Mouse (Mus musculus) MEL (cell line): Measurements from ENCODE around the gene Loxl3. TPM values are rescaled to one million over a fixed set of nuclear protein-coding genes. Genes with fewer than 3 reads are reported as not detected.

ENCODE experiments used
- DNase-seq: peaks from one replicate; pipeline ENCODE4 v3.0.0; 2011; ENCODE audit warnings: low read depth, low spot score
- H3K27ac ChIP-seq: 2 replicates; pipeline ENCODE4 v1.5.1; 2012; ENCODE audit warnings: low read depth, mild to moderate bottlenecking, control low read depth, low read length, moderate library complexity; ENCODE audit not compliant: control insufficient read depth
- H3K27me3 ChIP-seq, 2 experiments: fragments of 150-350 bp in 1 of 2; sonication (generic) in 1 of 2; 2 replicates each; pipeline ENCODE4 v1.6.1; 2012; ENCODE audit warnings: low read length in 2 of 2, mild to moderate bottlenecking in 2 of 2, improper control_type of control experiment in 1 of 2, moderate library complexity in 1 of 2; ENCODE audit not compliant: insufficient read depth in 2 of 2, control insufficient read depth in 1 of 2
- H3K36me3 ChIP-seq, 2 experiments: 2 replicates each; pipeline ENCODE4 v1.6.1; 2012 to 2014; ENCODE audit warnings: low read length in 2 of 2, improper control_type of control experiment in 1 of 2, inconsistent platforms in 1 of 2, mild to moderate bottlenecking in 1 of 2; ENCODE audit not compliant: insufficient read depth in 2 of 2, control insufficient read depth in 1 of 2
- H3K4me1 ChIP-seq, 2 experiments: fragments of 150-350 bp in 1 of 2; sonication (generic) in 1 of 2; 2 replicates each; pipeline ENCODE4 v1.6.1; 2012; ENCODE audit warnings: low read length in 2 of 2, improper control_type of control experiment in 1 of 2, mild to moderate bottlenecking in 1 of 2; ENCODE audit not compliant: insufficient read depth in 2 of 2, control insufficient read depth in 1 of 2
- H3K4me3 ChIP-seq, 2 experiments: fragments of 150-350 bp in 1 of 2; sonication (generic) in 1 of 2; 2 replicates each; pipeline ENCODE4 v1.5.1; 2012; ENCODE audit warnings: low read depth in 2 of 2, low read length in 2 of 2, mild to moderate bottlenecking in 2 of 2, moderate library complexity in 2 of 2, control low read depth in 1 of 2, improper control_type of control experiment in 1 of 2; ENCODE audit not compliant: control insufficient read depth in 1 of 2, insufficient read depth in 1 of 2
- H3K79me2 ChIP-seq: 2 replicates; pipeline ENCODE4 v1.6.1; 2012; ENCODE audit warnings: mild to moderate bottlenecking, low read length, moderate library complexity; ENCODE audit not compliant: control insufficient read depth, poor library complexity, insufficient read depth
- H3K9ac ChIP-seq: 2 replicates; pipeline ENCODE4 v1.6.1; 2012; ENCODE audit warnings: low read depth, mild to moderate bottlenecking, control low read depth, low read length, moderate library complexity; ENCODE audit not compliant: control insufficient read depth, poor library complexity, severe bottlenecking
- H3K9me3 ChIP-seq: fragments of 150-350 bp; sonication (generic); replicated peaks from 2 replicates; pipeline ENCODE4 v1.6.1; 2012; ENCODE audit warnings: mild to moderate bottlenecking, low read length, improper control_type of control experiment, moderate library complexity; ENCODE audit not compliant: insufficient read depth
- CHD1 ChIP-seq: IDR thresholded peaks from 2 replicates; pipeline ENCODE4 v1.6.1; 2012; ENCODE audit warnings: low read depth, mild to moderate bottlenecking, inconsistent platforms, low read length, improper control_type of control experiment
- CTCF ChIP-seq, 3 experiments: IDR thresholded peaks in 2 of 3; conservative IDR thresholded peaks in 1 of 3; 2 replicates each; pipeline ENCODE4 v1.5.1; 2011 to 2012; ENCODE audit warnings: low read length in 3 of 3, low read depth in 2 of 3, mild to moderate bottlenecking in 2 of 3, improper control_type of control experiment in 1 of 3, inconsistent platforms in 1 of 3, mixed read lengths in 1 of 3, moderate library complexity in 1 of 3; ENCODE audit not compliant: control insufficient read depth in 1 of 3, insufficient read depth in 1 of 3, poor library complexity in 1 of 3, severe bottlenecking in 1 of 3
- ELF1 ChIP-seq: IDR thresholded peaks from 2 replicates; pipeline ENCODE4 v1.6.1; 2014; ENCODE audit warnings: low read depth, mild to moderate bottlenecking, inconsistent platforms, low read length, improper control_type of control experiment, moderate library complexity
- ETS1 ChIP-seq: IDR thresholded peaks from 2 replicates; pipeline ENCODE4 v1.6.1; 2012; ENCODE audit warnings: low read depth, mild to moderate bottlenecking, inconsistent platforms, low read length, improper control_type of control experiment, moderate library complexity
- HCFC1 ChIP-seq: IDR thresholded peaks from 2 replicates; pipeline ENCODE4 v1.6.1; 2012; ENCODE audit warnings: low read depth, mild to moderate bottlenecking, inconsistent platforms, low read length, improper control_type of control experiment, moderate library complexity
- JUND ChIP-seq: IDR thresholded peaks from 2 replicates; pipeline ENCODE4 v1.6.1; 2011; ENCODE audit warnings: low read depth, mild to moderate bottlenecking, improper control_type of control experiment, low read length
- MXI1 ChIP-seq: IDR thresholded peaks from 2 replicates; pipeline ENCODE4 v1.6.1; 2011; ENCODE audit warnings: mild to moderate bottlenecking, low read depth, low read length, improper control_type of control experiment
- MYB ChIP-seq: IDR thresholded peaks from 2 replicates; pipeline ENCODE4 v1.6.1; 2011; ENCODE audit warnings: mild to moderate bottlenecking, low read depth, low read length, improper control_type of control experiment
- MYC ChIP-seq: IDR thresholded peaks from 2 replicates; pipeline ENCODE4 v1.6.1; 2011; ENCODE audit warnings: low read depth, mild to moderate bottlenecking, low read length, improper control_type of control experiment, moderate library complexity
- NELFE ChIP-seq: IDR thresholded peaks from 2 replicates; pipeline ENCODE4 v1.6.1; 2011; ENCODE audit warnings: low read depth, low read length, improper control_type of control experiment
- NRF1 ChIP-seq: IDR thresholded peaks from 2 replicates; pipeline ENCODE4 v1.6.1; 2014; ENCODE audit warnings: low read depth, mild to moderate bottlenecking, inconsistent platforms, low read length, improper control_type of control experiment, moderate library complexity; ENCODE audit not compliant: poor library complexity, insufficient read depth, severe bottlenecking
- POLR2A ChIP-seq, 2 experiments: IDR thresholded peaks; 2 replicates each; pipeline ENCODE4 v1.6.1; 2011 to 2012; ENCODE audit warnings: low read length in 2 of 2, mild to moderate bottlenecking in 2 of 2, control low read depth in 1 of 2, improper control_type of control experiment in 1 of 2, low read depth in 1 of 2, moderate library complexity in 1 of 2; ENCODE audit not compliant: control insufficient read depth in 1 of 2, insufficient read depth in 1 of 2, poor library complexity in 1 of 2
- POLR2AphosphoS5 ChIP-seq: IDR thresholded peaks from 2 replicates; pipeline ENCODE4 v1.6.1; 2012; ENCODE audit warnings: low read depth, borderline replicate concordance, mild to moderate bottlenecking, inconsistent platforms, low read length, moderate library complexity, mixed read lengths
- SIN3A ChIP-seq: IDR thresholded peaks from 2 replicates; pipeline ENCODE4 v1.6.1; 2012; ENCODE audit warnings: low read length, improper control_type of control experiment, inconsistent platforms
- SMC3 ChIP-seq: IDR thresholded peaks from 2 replicates; pipeline ENCODE4 v1.6.1; 2011; ENCODE audit warnings: low read depth, low read length, improper control_type of control experiment
- TCF12 ChIP-seq: IDR thresholded peaks from 2 replicates; pipeline ENCODE4 v1.6.1; 2014; ENCODE audit warnings: low read depth, mild to moderate bottlenecking, inconsistent platforms, low read length, improper control_type of control experiment, moderate library complexity
- UBTF ChIP-seq: IDR thresholded peaks from 2 replicates; pipeline ENCODE4 v1.6.1; 2012; ENCODE audit warnings: low read depth, mild to moderate bottlenecking, inconsistent platforms, low read length, improper control_type of control experiment, moderate library complexity, borderline replicate concordance; ENCODE audit not compliant: insufficient read depth
- ZC3H11A ChIP-seq: IDR thresholded peaks from 2 replicates; pipeline ENCODE4 v1.6.1; 2012; ENCODE audit warnings: low read depth, mild to moderate bottlenecking, inconsistent platforms, low read length, improper control_type of control experiment
- ZNF384 ChIP-seq: IDR thresholded peaks from 2 replicates; pipeline ENCODE4 v1.6.1; 2012; ENCODE audit warnings: low read depth, mild to moderate bottlenecking, inconsistent platforms, low read length, improper control_type of control experiment
- polyA plus RNA-seq, 2 experiments: library from polyadenylated mRNA; stranded (reverse) in 1 of 2; unstranded in 1 of 2; fragments of >175 nt in 1 of 2; fragments of >200 nt in 1 of 2; gene quantifications; 2 replicates each; pipeline versions ENCODE4 v1.2.1 to v1.2.4; 2012; ENCODE audit warnings: low replicate concordance in 2 of 2, low read depth in 1 of 2; ENCODE audit not compliant: insufficient read length in 2 of 2, insufficient read depth in 1 of 2, missing spikeins in 1 of 2
- total RNA-seq: library from RNA; depleted of rRNA; stranded (reverse); fragments of 300-350 nt; gene quantifications from 2 replicates; pipeline ENCODE4 v1.2.3, GENCODE M21; 2012; rRNA removed

The Loxl3 gene
- total and polyA plus RNA-seq, 3 experiments, result 0.77 to 1.0 TPM; not detected in 1

- TF ChIP-seq ETS1 (peak; percentile 58; the same call in 1 of the 2 replicates), MXI1 (peak; percentile 92), POLR2A (IDR thresholded peaks at IDR 0.05; ENCODE audit: control insufficient read depth in 1 of 2, insufficient read depth in 1 of 2, low read depth in 1 of 2, low read length in 2 of 2, poor library complexity in 1 of 2) (peak in 1 of 2 experiments; percentile 81; a peak in 2 of 4 replicates), NRF1 (0 out of 2 replicates have a peak, but pooled peaks have one; percentile 30), ZNF384 (no peak), CTCF (IDR thresholded peaks at IDR 0.05 in 2 of 3, conservative IDR thresholded peaks at IDR 0.05 in 1 of 3; ENCODE audit: control insufficient read depth in 1 of 3, insufficient read depth in 1 of 3, low read depth in 2 of 3, low read length in 3 of 3, poor library complexity in 1 of 3, severe bottlenecking in 1 of 3) (peak; percentile 17 to 82 (median 31); a peak in 4 of 6 replicates), JUND (no peak), SIN3A (peak; percentile 97), NELFE (peak; percentile 52; the same call in 1 of the 2 replicates), ELF1 (peak; percentile 86), POLR2AphosphoS5 (no peak), CHD1 (no peak; the same call in 1 of the 2 replicates)
These were observed 67.3 kb downstream of the Loxl3 start, which contains the start of the genes Ccdc142 and Gm42688 (continued) for GRCm38 (mm10) chr6:83101316-83101687.

GRCm38 (mm10) chr6:83101688-83102556 lies 67.9 kb downstream of the Loxl3 start:
- Histone ChIP-seq H3K4me1 (peaks cover 0 to 7% of the 10 kb centered on the region in 2 experiments; a peak in 3 of 4 replicates), H3K9me3 (no peaks in the 10 kb centered on the region), H3K27ac (peak overlapping the region; percentile 63), H3K79me2 (peaks cover 12% of the 10 kb centered on the region), H3K9ac (peak overlapping the region; percentile 76), H3K4me3 (peak overlapping the region; percentile 66), H3K36me3 (peaks cover 1 to 8% of the 10 kb centered on the region in 2 experiments; a peak in 3 of 4 replicates), H3K27me3 (no peaks in the 10 kb centered on the region)
- TF ChIP-seq NRF1 (no peak), ZC3H11A (no peak), JUND (no peak), HCFC1 (0 out of 2 replicates have a peak, but pooled peaks have one; percentile 25), UBTF (peak; percentile 23; the same call in 1 of the 2 replicates), TCF12 (no peak), SMC3 (0 out of 2 replicates have a peak, but pooled peaks have one; percentile 15), POLR2A (IDR thresholded peaks at IDR 0.05; ENCODE audit: control insufficient read depth in 1 of 2, insufficient read depth in 1 of 2, low read depth in 1 of 2, low read length in 2 of 2, poor library complexity in 1 of 2) (peak in 1 of 2 experiments; percentile 19; a peak in 2 of 4 replicates), CTCF (IDR thresholded peaks at IDR 0.05 in 2 of 3, conservative IDR thresholded peaks at IDR 0.05 in 1 of 3; ENCODE audit: control insufficient read depth in 1 of 3, insufficient read depth in 1 of 3, low read depth in 2 of 3, low read length in 3 of 3, poor library complexity in 1 of 3, severe bottlenecking in 1 of 3) (peak in 2 of 3 experiments; percentile 26 to 49; a peak in 5 of 6 replicates), ETS1 (no peak), SIN3A (no peak; the same call in 1 of the 2 replicates), MXI1 (0 out of 2 replicates have a peak, but pooled peaks have one; percentile 3), MYC (no peak), MYB (no peak)
- peak; percentile 77 for DNase-seq

Other genes starting within 250 kb of the Loxl3 start
- gene Sema4f, start 94.4 kb upstream of the Loxl3 start, total RNA-seq, result 0.03 and 0.04 TPM in 2 replicates
- gene Sema4f, start 94.4 kb upstream of the Loxl3 start, polyA plus RNA-seq, result under 1 TPM in 1 of 2 experiments, not detected in 1; 0.01 TPM
- 3.9 and 6.2 TPM in 2 replicates for gene M1ap, start 87.3 kb upstream of the Loxl3 start, total RNA-seq
- 1 to 10 TPM in 1 of 2 experiments, not detected in 1; 6.3 TPM for gene M1ap, start 87.3 kb upstream of the Loxl3 start, polyA plus RNA-seq
- gene Dok1, start 702 bp upstream of the Loxl3 start, total RNA-seq, result 17.9 and 18.7 TPM in 2 replicates
- gene Dok1, start 702 bp upstream of the Loxl3 start, polyA plus RNA-seq, result 10 to 100 TPM in 1 of 2 experiments, not detected in 1; 22.3 TPM
- 206 and 259 TPM in 2 replicates for gene Aup1, start 20.3 kb downstream of the Loxl3 start, total RNA-seq
- gene Aup1, start 20.3 kb downstream of the Loxl3 start, polyA plus RNA-seq, result 100 to 1,000 TPM in 1 of 2 experiments, not detected in 1; 500 TPM
- gene Htra2, start 21.1 kb downstream of the Loxl3 start, total RNA-seq, result 95.1 and 107 TPM in 2 replicates
- 100 to 1,000 TPM in 1 of 2 experiments, not detected in 1; 133 TPM for gene Htra2, start 21.1 kb downstream of the Loxl3 start, polyA plus RNA-seq
- gene Dqx1, start 23.7 kb downstream of the Loxl3 start, total RNA-seq, result 1.3 TPM in 2 replicates
- gene Dqx1, start 23.7 kb downstream of the Loxl3 start, polyA plus RNA-seq, result 1 to 10 TPM in 1 of 2 experiments, not detected in 1; 3.4 TPM
- gene Tlx2, start 36.1 kb downstream of the Loxl3 start, total RNA-seq, result not detected in 2 replicates
- not detected for gene Tlx2, start 36.1 kb downstream of the Loxl3 start, polyA plus RNA-seq
- 18.2 and 19.2 TPM in 2 replicates for gene Pcgf1, start 43.7 kb downstream of the Loxl3 start, total RNA-seq
- gene Pcgf1, start 43.7 kb downstream of the Loxl3 start, polyA plus RNA-seq, result 10 to 100 TPM in 1 of 2 experiments, not detected in 1; 25.2 TPM
- 0.23 and 0.58 TPM in 2 replicates for gene Lbx2, start 52.2 kb downstream of the Loxl3 start, total RNA-seq
- under 1 TPM in 1 of 2 experiments, not detected in 1; 0.85 TPM for gene Lbx2, start 52.2 kb downstream of the Loxl3 start, polyA plus RNA-seq
- 3.2 and 5.1 TPM in 2 replicates for gene Ccdc142, start 67.4 kb downstream of the Loxl3 start, total RNA-seq
- gene Ccdc142, start 67.4 kb downstream of the Loxl3 start, polyA plus RNA-seq, result 1 to 10 TPM in 1 of 2 experiments, not detected in 1; 2.2 TPM
- gene Gm42688, start 67.4 kb downstream of the Loxl3 start, total RNA-seq, result 2.2 and 2.5 TPM in 2 replicates
- 1 to 10 TPM in 1 of 2 experiments, not detected in 1; 4.8 TPM for gene Gm42688, start 67.4 kb downstream of the Loxl3 start, polyA plus RNA-seq
- 91.3 and 93.7 TPM in 2 replicates for gene Mrpl53, start 74.9 kb downstream of the Loxl3 start, total RNA-seq
- gene Mrpl53, start 74.9 kb downstream of the Loxl3 start, polyA plus RNA-seq, result 10 to 100 TPM in 1 of 2 experiments, not detected in 1; 63.8 TPM
- 167 and 209 TPM in 2 replicates for gene Mogs, start 81.3 kb downstream of the Loxl3 start, total RNA-seq
- 100 to 1,000 TPM in 1 of 2 experiments, not detected in 1; 150 TPM for gene Mogs, start 81.3 kb downstream of the Loxl3 start, polyA plus RNA-seq
- gene Wbp1, start 87.4 kb downstream of the Loxl3 start, total RNA-seq, result 35.0 and 42.4 TPM in 2 replicates
- 10 to 100 TPM in 1 of 2 experiments, not detected in 1; 72.8 TPM for gene Wbp1, start 87.4 kb downstream of the Loxl3 start, polyA plus RNA-seq
- 25.8 and 30.6 TPM in 2 replicates for gene Ino80b, start 91.3 kb downstream of the Loxl3 start, total RNA-seq
- 10 to 100 TPM in 1 of 2 experiments, not detected in 1; 40.9 TPM for gene Ino80b, start 91.3 kb downstream of the Loxl3 start, polyA plus RNA-seq
- 5.2 and 5.4 TPM in 2 replicates for gene Rtkn, start 101.3 kb downstream of the Loxl3 start, total RNA-seq
- gene Rtkn, start 101.3 kb downstream of the Loxl3 start, polyA plus RNA-seq, result 1 to 10 TPM in 1 of 2 experiments, not detected in 1; 8.3 TPM
- gene Wdr54, start 122.2 kb downstream of the Loxl3 start, total RNA-seq, result 3.2 and 3.4 TPM in 2 replicates
- gene Wdr54, start 122.2 kb downstream of the Loxl3 start, polyA plus RNA-seq, result 1 to 10 TPM in 1 of 2 experiments, not detected in 1; 4.6 TPM
- gene 1700003E16Rik, start 122.2 kb downstream of the Loxl3 start, total RNA-seq, result 0.15 and 0.23 TPM in 2 replicates
- under 1 TPM in 1 of 2 experiments, not detected in 1; 0.50 TPM for gene 1700003E16Rik, start 122.2 kb downstream of the Loxl3 start, polyA plus RNA-seq
- gene Dctn1, start 131.7 kb downstream of the Loxl3 start, total RNA-seq, result 21.9 and 23.3 TPM in 2 replicates
- 10 to 100 TPM in 1 of 2 experiments, not detected in 1; 81.9 TPM for gene Dctn1, start 131.7 kb downstream of the Loxl3 start, polyA plus RNA-seq
- 0.04 and 0.07 TPM in 2 replicates for gene Slc4a5, start 185.7 kb downstream of the Loxl3 start, total RNA-seq
- gene Slc4a5, start 185.7 kb downstream of the Loxl3 start, polyA plus RNA-seq, result not detected